Mouse (Mus musculus): ENCODE results near the gene Olfr3. TPM values are rescaled to one million over a fixed set of nuclear protein-coding genes. Genes with fewer than 3 reads are reported as not detected.

Olfr3 gene
- polyA plus RNA-seq (2012; ENCODE audit: low replicate concordance): not detected in 2 replicates

GRCm38 (mm10) chr2:36816932-36817331 lies at the start of gene Olfr3:
Olfr3 (minus strand) TSS chr2:36817032.

GRCm38 (mm10) chr2:36862560-36862959 lies 45.7 kb upstream of the Olfr3 start, which contains the start of gene Olfr351:
Olfr351 (minus strand) TSS chr2:36862660.

GRCm38 (mm10) chr2:36846010-36846409 lies 29.2 kb upstream of the Olfr3 start, which contains the start of gene Olfr350:
Olfr350 (plus strand) TSS chr2:36846310.

GRCm38 (mm10) chr2:36790238-36790637 lies 26.6 kb downstream of the Olfr3 start, which contains the start of gene Olfr50:
Olfr50 (plus strand) TSS chr2:36790538.

GRCm38 (mm10) chr2:36783976-36784375 lies 32.9 kb downstream of the Olfr3 start, which contains the start of gene Olfr348:
Olfr348 (plus strand) TSS chr2:36784276.

Other genes with a start within 250 kb of the Olfr3 start
- gene Olfr345, start 177.0 kb downstream of the Olfr3 start, polyA plus RNA-seq (2012; ENCODE audit: low replicate concordance): not detected in 2 replicates
- not detected in 2 replicates for gene Olfr346, start 131.2 kb downstream of the Olfr3 start, polyA plus RNA-seq (2012; ENCODE audit: low replicate concordance)
- gene Olfr347, start 85.1 kb downstream of the Olfr3 start, polyA plus RNA-seq (2012; ENCODE audit: low replicate concordance): not detected in 2 replicates
- gene Olfr348, start 32.8 kb downstream of the Olfr3 start, polyA plus RNA-seq (2012; ENCODE audit: low replicate concordance): not detected in 2 replicates
- not detected in 2 replicates for gene Olfr50, start 26.5 kb downstream of the Olfr3 start, polyA plus RNA-seq (2012; ENCODE audit: low replicate concordance)
- not detected in 2 replicates for gene Olfr350, start 29.3 kb upstream of the Olfr3 start, polyA plus RNA-seq (2012; ENCODE audit: low replicate concordance)
- not detected in 2 replicates for gene Olfr351, start 45.6 kb upstream of the Olfr3 start, polyA plus RNA-seq (2012; ENCODE audit: low replicate concordance)
- not detected in 2 replicates for gene Olfr352, start 51.4 kb upstream of the Olfr3 start, polyA plus RNA-seq (2012; ENCODE audit: low replicate concordance)
- gene Olfr353, start 75.9 kb upstream of the Olfr3 start, polyA plus RNA-seq (2012; ENCODE audit: low replicate concordance): not detected in 2 replicates
- not detected in 2 replicates for gene Olfr354, start 88.6 kb upstream of the Olfr3 start, polyA plus RNA-seq (2012; ENCODE audit: low replicate concordance)
- gene Olfr355, start 111.9 kb upstream of the Olfr3 start, polyA plus RNA-seq (2012; ENCODE audit: low replicate concordance): not detected in 2 replicates
- not detected in 2 replicates for gene Olfr356, start 120.1 kb upstream of the Olfr3 start, polyA plus RNA-seq (2012; ENCODE audit: low replicate concordance)
- not detected in 2 replicates for gene Olfr357, start 176.8 kb upstream of the Olfr3 start, polyA plus RNA-seq (2012; ENCODE audit: low replicate concordance)
- not detected in 2 replicates for gene Olfr358, start 192.3 kb upstream of the Olfr3 start, polyA plus RNA-seq (2012; ENCODE audit: low replicate concordance)
- gene Olfr360, start 248.7 kb upstream of the Olfr3 start, polyA plus RNA-seq (2012; ENCODE audit: low replicate concordance): not detected in 2 replicates

All from hematopoietic multipotent progenitor cell, adult 10-12 weeks (in vitro differentiated cells).